Mouse (Mus musculus) CH12F3 (cell line): Measurements from ENCODE around the gene Hadh.

Experiments used
- in situ Hi-C: fragments of 300-500 bp; cut with MboI; formaldehyde crosslinking; loops from 2 replicates; pipeline ENCODE4 v1.14.3; 2020; ENCODE audit warnings: low sequenced_read_pairs

Hadh gene

GRCm38 (mm10) chr3:131271559-131272373, at the start of gene Hadh:
TSS of gene Hadh (minus strand) at chr3:131272101.
- in situ Hi-C loops: no loop called here

DNA sequence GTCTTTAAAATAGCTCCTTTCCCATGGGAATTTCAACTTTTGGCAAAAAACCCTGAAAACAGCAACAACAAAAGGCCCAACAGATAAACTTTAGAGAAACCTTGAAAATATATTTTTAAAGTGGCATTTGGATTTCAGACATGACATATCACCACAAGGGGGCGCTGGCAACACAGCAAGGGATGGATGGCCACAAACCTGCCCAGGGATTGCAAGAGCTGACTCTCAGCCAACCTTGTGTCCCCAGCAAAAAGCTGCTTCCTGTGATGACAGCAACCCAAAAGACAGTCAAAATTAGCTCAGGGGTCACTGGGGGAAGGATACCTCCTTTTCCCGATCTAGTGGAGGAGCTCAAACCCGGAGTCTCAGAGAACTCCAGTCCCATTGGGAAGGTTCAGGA, 48.3 kb upstream of the Hadh start:
- in situ Hi-C loops: no loop called here

- in situ Hi-C loops: no loop called here
Measured at GRCm38 (mm10) chr3:131318211-131318610, 46.3 kb upstream of the Hadh start.

DNA sequence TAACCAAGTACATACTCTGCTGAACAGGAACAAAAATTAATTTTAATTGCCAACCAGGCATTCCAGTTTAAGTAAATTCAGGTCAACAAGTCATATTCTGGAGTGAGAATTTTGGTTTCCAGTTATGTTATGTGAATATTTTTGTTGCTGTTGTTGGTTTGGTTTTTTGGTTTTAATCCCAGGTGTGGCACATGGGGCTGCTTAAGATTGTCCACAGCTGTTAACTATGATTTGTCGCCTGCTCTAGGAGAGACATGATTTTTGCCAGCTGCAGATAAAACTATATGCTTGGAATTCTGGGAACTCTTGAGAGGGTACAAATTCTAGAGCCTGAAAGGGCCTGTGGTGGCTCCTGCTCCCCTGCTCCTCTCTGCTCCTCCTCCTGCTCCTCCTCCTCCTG, 45.2 kb upstream of the Hadh start:
- in situ Hi-C loops: no loop called here

DNA sequence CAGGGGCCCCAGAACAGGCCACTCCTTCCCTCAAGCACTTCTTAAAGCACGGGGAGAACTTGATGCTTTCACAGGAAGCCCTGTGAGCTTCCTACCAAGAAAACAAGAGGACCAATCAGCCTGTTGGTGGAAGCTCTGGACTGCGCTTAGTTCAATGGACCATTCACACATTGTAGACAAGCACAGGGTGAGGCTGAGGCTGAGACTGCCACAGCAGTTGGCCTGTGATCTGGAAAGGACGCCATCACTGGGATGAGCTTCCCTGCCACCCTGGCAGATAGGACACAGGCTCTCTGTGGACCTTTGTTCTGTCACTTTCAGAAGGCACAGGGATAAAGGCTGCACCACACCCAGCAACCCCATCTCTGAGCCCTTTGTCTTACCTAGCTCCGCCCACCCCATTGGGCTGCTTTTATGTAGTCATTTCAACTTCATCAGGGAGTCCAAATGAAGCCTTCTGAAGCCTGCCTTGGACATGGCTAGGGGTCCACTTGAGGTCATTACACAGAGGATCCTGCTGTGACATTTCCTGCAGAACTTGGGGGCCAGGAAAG, 44.1 kb upstream of the Hadh start:
- in situ Hi-C loops: no loop called here

- in situ Hi-C loops: no loop called here
Measured at GRCm38 (mm10) chr3:131312340-131312739, 40.4 kb upstream of the Hadh start.

GRCm38 (mm10) chr3:131310572-131310971, 38.7 kb upstream of the Hadh start:
- in situ Hi-C loops: no loop called here

DNA sequence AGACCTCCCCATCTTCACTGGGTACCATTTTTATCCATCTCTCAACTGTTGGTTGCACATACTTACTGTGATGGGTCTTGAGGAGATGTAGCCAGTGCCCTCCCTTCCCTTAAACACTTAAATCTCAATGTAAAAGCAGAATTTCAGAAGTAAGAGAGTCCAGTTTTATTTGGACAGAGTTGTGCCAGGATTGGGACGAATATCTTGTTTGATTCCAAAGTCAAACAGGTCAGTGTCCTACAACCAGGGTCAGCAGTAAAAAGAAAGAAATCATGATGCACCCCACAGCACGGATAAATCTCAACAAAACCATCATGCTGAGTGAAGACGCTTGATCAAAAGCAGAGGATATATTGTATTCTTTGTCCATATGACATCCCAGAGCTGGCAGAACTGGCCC, 35.9 kb upstream of the Hadh start:
- in situ Hi-C loops: no loop called here

GRCm38 (mm10) chr3:131306255-131306654, 34.4 kb upstream of the Hadh start:
- in situ Hi-C loops: no loop called here

- in situ Hi-C loops: no loop called here
Measured at GRCm38 (mm10) chr3:131303320-131303714, 31.4 kb upstream of the Hadh start.

GRCm38 (mm10) chr3:131302452-131303319, 30.8 kb upstream of the Hadh start, which contains the start of gene Cyp2u1:
TSS of gene Cyp2u1 (minus strand) at chr3:131303227.
- in situ Hi-C loops: no loop called here

- in situ Hi-C loops: no loop called here
Measured at GRCm38 (mm10) chr3:131299908-131300307, 28.0 kb upstream of the Hadh start.

- in situ Hi-C loops: no loop called here
Measured at GRCm38 (mm10) chr3:131299078-131299477, 27.2 kb upstream of the Hadh start.

GRCm38 (mm10) chr3:131296893-131297292, 25.0 kb upstream of the Hadh start:
- in situ Hi-C loops: no loop called here

- in situ Hi-C loops: no loop called here
Measured at GRCm38 (mm10) chr3:131295513-131296200, 23.8 kb upstream of the Hadh start.

GRCm38 (mm10) chr3:131294503-131294902, 22.6 kb upstream of the Hadh start:
- in situ Hi-C loops: no loop called here

DNA sequence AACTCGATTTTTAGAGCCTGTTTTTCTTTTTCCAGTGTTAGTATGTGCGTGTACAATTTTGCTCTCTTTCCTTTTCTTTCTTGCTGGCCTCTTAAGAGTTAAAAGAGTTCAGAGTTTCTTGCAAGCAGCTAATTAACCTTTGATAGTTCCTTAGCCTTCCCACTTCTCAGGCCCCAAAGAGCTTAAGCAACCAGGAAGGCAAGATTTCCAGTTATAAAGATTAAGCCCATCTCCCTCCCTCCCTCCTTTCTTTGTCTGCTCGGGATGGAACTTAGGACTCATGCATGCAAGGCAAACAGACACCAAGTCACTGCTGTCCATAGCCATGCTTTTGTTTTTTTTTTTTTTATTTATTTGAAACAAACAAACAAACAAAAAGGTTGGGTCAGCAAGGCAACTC, 21.1 kb upstream of the Hadh start:
- in situ Hi-C loops: no loop called here

GRCm38 (mm10) chr3:131292349-131292748, 20.4 kb upstream of the Hadh start:
- in situ Hi-C loops: no loop called here

GRCm38 (mm10) chr3:131291890-131292289, 20.0 kb upstream of the Hadh start:
- in situ Hi-C loops: no loop called here

- in situ Hi-C loops: no loop called here
Measured at GRCm38 (mm10) chr3:131274151-131274550, 2.2 kb upstream of the Hadh start.
